Mouse (Mus musculus) activated CD4-positive, CD25-positive, alpha-beta regulatory T cell, adult 4 months (primary cell): ENCODE data around the gene Crhr2. TPM values are rescaled to one million over a fixed set of nuclear protein-coding genes. Genes with fewer than 3 reads are reported as not detected.

Experiments
- ATAC-seq: one replicate; pipeline ENCODE4 v1.8.0; 2017
- polyA plus RNA-seq, 2 experiments: library from polyadenylated mRNA; unstranded; fragments of 100-300 nt; shearing (Covaris generic); gene quantifications; one replicate each; pipeline ENCODE4 v1.2.1; 2017

Gene Crhr2
- polyA plus RNA-seq, 2 experiments from 2014 or later, result not detected

- no peak for ATAC-seq
Measured at GRCm38 (mm10) chr6:55043206-55043605, 89.6 kb downstream of the Crhr2 start.

Other genes with a start within 250 kb of the Crhr2 start
- gene Nod1, start 160.4 kb downstream of the Crhr2 start, polyA plus RNA-seq, result 10 to 100 TPM in 1 of 2 experiments, 1 to 10 TPM in 1; 9.7 to 12.7 TPM
- 10 to 100 TPM; 26.9 to 33.6 TPM for gene Ggct, start 140.1 kb downstream of the Crhr2 start, polyA plus RNA-seq
- gene Gars, start 95.0 kb downstream of the Crhr2 start, polyA plus RNA-seq, result 10 to 100 TPM; 30.6 to 36.7 TPM
- gene Inmt, start 42.0 kb upstream of the Crhr2 start, polyA plus RNA-seq, result not detected
- gene Mindy4, start 70.4 kb upstream of the Crhr2 start, polyA plus RNA-seq, result under 1 TPM in 1 of 2 experiments, not detected in 1; 0.19 TPM
- gene Aqp1, start 203.4 kb upstream of the Crhr2 start, polyA plus RNA-seq, result under 1 TPM in 1 of 2 experiments, not detected in 1; 0.18 TPM
- gene Ghrhr, start 243.3 kb upstream of the Crhr2 start, polyA plus RNA-seq, result not detected